Mouse (Mus musculus) adrenal gland, adult (tissue): ENCODE results near the gene Itgb2.

Experiments
- DNase-seq, 2 experiments: peaks; one replicate each; pipeline ENCODE4 v3.0.0; 2022 to 2023; ENCODE audit warnings: low spot score in 1 of 2; ENCODE audit not compliant: inconsistent age in 2 of 2

The Itgb2 gene

DNA sequence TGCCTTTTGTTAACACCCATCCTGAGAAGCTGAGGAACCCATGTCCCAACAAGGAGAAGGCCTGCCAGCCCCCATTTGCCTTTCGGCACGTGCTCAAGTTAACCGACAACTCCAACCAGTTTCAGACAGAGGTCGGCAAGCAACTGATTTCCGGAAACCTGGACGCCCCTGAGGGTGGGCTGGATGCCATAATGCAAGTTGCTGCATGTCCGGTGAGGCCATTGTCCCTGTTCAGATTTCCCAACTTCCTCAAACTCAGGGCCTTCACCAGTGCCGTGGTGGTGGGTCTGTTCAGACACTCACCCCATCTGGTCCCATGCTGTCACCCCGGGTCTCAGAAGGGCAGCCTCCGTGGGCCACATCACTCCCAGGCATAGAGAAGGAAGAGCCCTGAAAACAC, 18.5 kb downstream of the Itgb2 start:
- DNase-seq, result no peak

- DNase-seq, result peak; percentile 30 to 49
Observed at GRCm38 (mm10) chr10:77550874-77551273, 20.8 kb downstream of the Itgb2 start.

DNA sequence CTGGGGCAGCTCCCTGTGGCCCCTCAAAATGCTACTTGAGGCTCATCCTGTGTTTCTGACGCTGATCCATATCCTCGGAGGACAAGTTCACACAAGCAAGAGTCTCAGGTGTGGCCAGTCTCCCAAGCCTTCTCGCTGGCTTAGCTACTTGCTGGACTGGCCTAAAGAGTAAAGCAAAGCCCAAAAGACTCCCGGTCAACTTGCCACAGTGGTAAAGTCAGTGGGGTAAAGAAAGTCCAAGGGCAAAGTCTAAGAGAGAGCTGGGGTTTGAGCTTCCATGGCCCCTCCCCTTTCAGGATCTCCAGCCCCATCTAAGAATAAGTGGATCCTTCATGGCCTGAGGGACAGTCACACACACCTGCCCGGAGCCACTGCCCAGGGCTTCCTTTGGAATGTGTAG, 22.1 kb downstream of the Itgb2 start:
- DNase-seq, result no peak

- DNase-seq, result no peak
Observed at GRCm38 (mm10) chr10:77553285-77553684, 23.2 kb downstream of the Itgb2 start.

GRCm38 (mm10) chr10:77554918-77555317, 24.9 kb downstream of the Itgb2 start:
- DNase-seq, result no peak

- no peak for DNase-seq
Observed at GRCm38 (mm10) chr10:77556631-77557030, 26.6 kb downstream of the Itgb2 start.

DNA sequence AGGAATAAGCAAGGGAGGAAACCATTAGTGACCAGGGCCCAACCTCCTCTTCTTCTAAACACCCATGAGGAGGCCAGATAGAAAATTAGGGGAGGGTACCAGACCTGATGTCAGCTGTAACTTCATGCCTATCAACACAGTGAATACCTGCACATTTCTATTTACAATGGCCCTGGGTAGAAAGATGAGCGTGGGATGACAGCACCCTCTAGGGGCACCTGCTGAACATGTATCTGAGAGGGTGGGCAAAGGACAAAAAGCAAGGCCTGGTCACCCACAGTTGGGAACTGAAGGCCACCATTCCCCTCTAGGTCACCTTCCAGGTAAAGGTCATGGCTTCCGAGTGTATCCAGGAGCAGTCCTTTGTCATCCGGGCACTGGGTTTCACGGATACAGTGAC, 27.6 kb downstream of the Itgb2 start:
- DNase-seq, result peak in 1 of 2 experiments; percentile 47

- DNase-seq, result no peak
Observed at GRCm38 (mm10) chr10:77560090-77560489, 30.0 kb downstream of the Itgb2 start.

GRCm38 (mm10) chr10:77560830-77561229, 30.8 kb downstream of the Itgb2 start:
- DNase-seq, result no peak

DNA sequence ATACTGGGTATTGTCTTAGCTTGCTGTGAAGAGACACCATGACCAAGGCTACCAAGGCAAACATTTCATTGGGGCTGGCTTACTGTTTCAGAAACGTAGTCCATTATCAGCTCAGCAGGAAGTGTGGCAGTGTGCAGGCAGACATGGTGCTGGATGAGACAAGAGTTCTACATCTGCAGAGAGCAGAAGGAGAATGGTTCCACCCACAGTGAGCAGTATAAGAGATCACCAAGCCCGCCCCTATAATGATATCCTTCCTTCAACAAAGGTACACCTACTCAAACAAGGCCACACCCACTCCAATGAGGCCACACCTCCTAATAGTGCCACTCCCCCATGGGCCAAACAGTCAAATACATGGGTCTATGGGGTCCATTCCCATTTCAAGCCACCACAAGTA, 31.5 kb downstream of the Itgb2 start:
- no peak for DNase-seq

- DNase-seq, result no peak
Observed at GRCm38 (mm10) chr10:77565005-77565404, 35.0 kb downstream of the Itgb2 start.

GRCm38 (mm10) chr10:77566651-77567050, 36.6 kb downstream of the Itgb2 start:
- peak; percentile 85 to 94 for DNase-seq

GRCm38 (mm10) chr10:77569481-77569880, 39.4 kb downstream of the Itgb2 start:
- DNase-seq, result no peak

DNA sequence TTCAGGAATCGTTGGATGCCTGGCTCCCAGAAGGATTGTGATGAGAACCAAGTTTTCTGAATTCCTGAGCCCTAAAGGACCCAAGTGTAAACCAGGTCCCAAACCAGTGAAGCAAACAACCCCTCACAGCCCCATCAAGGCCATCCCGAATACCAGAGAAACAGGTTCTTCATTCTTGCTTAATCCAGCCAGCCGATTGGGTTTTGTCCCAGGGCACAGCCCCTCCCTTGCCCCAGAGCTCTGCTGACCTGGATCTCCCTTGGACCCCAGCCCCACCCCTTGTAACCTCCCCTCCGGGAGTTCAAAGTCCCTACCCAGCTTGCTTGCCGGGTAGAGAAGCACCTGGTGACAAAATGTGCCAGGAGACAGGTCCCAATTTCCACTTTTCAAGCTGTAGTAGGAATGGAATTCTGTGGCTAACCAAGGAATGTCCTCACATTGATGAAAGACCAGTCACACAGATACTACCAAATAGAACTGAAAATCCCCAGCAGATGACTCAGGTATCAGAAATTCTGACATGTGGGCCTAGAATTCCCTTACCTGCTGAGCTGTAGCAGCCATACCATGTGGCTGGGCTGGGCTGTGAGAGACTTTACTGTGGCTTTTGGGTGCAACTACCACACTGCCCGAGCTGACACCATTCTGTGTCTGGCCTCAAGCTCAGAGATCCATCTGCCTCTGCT, 40.1 kb downstream of the Itgb2 start:
- DNase-seq, result no peak

- no peak for DNase-seq
Observed at GRCm38 (mm10) chr10:77572225-77572624, 42.2 kb downstream of the Itgb2 start.

DNA sequence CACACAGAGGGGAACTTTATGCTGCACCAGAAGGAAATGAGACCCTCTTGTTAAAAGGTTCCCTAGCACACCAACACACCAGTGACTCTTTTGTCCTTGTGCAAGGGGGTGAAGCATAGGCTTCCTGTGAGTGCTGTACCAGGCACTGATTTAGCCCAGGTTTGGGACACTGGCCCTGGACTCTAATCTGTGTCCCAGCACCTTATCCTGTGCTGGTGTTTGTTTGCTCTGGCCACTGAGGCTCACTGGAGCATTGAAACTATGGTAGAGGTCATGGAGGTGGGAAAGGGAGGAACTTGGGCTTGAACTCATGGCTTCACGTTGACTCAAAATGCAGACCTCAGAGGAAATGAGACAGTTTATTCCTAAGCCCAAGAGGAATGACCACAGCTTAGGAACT, 43.1 kb downstream of the Itgb2 start:
- DNase-seq, result no peak

DNA sequence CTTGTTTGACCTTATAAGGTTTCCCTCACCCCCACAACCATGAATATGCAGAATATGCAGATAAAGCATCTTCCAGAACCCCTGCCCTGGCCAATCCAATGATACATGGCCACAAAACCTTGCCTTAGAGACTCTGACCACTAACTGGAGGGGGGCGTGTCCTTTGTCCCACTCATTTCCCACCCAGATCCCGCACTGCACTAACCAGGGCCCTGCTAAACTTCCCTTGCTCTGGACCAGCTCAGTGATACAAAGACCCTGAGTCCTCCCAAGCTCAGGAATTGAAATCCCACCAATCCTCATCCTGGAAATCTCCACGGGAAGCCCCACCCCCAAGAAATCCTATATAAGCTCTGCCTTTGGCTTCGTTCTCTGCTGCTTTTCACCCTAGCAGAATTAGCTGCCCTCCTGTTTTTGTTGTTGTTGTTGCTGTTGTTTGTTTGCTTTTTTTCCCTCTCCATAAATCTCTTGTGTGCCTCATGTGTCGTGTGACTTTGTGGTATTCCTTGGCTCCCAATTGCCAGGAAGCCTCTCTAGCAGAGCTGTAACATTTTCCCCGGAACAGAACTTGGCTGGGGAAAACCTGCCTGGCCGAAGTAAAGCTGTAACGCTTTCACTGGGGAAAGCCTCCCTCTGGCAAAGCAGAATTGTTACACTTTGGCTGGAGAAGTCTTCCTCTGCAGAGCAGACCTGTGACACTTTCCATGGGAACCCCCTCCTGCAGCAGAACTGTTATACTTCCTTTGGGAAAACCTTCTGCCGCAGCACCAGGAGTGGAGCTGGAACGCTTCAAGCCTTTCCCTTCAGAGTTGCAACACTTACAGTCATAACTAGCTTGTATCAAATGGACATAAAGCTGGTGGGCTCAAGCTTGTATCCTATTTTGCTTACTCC, 50.2 kb downstream of the Itgb2 start:
- DNase-seq, result no peak

- DNase-seq, result no peak
Observed at GRCm38 (mm10) chr10:77581023-77581407, 51.0 kb downstream of the Itgb2 start.

DNA sequence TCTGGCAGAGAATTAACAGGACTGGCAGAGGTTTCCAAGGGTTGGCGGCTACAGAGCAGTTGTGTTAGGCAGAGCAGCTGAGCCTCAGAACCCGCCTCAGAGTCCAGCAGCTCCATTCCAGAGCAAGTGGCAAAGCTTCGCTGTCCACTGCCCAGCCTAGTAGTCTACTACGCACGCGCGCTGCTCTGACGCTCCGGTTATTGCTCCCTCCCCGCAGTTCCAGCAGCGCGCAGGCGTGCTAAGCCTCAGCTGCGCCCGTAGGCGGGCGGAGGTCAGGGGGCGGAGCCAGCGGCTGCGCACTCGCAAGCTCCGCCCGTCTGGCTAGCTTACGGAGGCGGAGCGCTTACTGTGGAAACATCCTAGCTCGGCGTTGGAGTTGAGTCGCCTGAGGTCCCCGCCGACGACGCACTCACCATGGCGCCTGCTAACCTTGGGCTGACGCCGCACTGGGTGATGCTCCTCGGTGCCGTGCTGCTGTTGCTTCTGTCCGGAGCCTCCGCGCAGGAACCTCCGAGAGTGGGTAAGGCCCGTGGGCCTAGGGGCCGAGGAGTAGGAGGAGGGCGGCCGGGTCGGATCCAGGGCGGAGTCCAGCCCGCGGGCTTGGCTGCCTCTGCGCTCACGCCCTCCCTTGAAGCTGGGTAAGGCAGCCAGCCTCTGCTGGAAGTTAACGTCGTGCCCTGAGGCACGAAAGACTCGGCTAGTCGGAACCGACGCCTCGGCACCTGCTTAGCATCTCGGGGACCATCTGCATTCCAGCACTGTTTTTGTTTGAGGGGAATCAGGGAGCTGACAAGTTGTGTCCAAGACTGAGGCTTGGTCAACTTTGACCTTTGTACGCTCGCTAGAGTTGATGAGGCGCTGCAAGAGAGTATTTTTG, 51.6 kb downstream of the Itgb2 start, which contains the start of gene Pttg1ip:
Gene Pttg1ip (plus strand): TSS at position 313 of the 877 bp plus-strand sequence.
- DNase-seq, result peak; percentile 98

DNA sequence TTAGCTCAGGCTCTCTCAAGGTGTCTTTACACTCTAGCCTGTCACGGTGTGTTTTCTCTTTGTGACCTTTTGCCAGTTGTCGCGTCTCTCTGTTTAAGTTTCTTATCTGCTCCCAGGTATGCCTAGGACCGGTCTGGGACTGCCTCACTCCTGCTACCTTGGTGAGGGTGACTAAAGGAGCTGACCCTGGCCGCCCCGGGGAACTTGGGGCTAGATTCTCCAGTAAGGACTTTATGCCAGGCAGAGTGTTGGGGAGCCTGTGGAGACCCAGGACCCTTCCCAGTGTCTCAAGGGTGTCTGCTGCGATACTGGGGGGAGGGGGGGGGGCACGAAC, 52.2 kb downstream of the Itgb2 start:
- peak in 1 of 2 experiments; percentile 34 for DNase-seq

GRCm38 (mm10) chr10:77583795-77584422, 53.9 kb downstream of the Itgb2 start:
- DNase-seq, result peak; percentile 50 to 72
